In the genomic region with DNA sequence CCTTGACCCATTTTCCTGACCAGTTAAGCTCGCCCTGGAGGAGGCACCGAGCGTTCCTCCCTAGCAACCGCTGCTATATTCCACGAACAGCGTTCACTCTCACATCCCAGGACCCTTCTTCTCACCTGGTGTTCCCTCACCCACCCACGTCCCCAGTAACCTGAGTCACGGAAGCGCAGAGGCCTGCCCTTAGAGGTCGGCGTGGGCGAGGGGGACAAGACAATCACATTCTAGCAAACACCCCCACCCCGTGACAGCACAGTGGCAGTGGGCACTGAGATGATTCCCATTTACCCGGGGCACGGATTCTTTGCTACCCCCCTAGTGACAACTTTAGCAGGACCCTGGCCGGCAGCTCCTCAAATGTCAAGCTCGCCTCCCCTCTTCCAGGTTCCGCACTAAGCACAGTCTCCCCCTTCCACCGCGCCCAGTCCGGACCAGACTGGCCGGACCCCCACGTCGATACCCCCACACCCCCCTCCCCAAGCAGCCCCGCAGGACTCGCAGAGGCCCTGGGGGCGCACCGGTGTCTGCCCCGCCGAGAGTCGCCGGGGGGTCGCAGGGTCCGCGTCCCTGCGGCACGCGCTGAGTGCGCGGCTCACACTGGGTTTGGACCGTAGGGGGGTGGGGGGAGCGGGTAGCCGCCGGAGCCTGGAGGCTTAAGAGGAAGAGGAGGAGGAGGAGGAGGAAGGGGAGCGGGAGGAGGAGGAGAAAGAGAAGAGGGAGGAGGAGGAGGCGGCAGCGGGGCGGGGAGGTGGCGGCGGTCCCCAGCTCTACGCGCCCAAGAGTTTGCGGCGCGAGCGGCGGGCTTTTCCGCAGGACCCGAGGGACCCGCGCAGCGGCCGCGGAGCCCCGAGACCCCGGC, we compare ENCODE assay signal across 7 mouse cellular contexts. TPM values are rescaled to one million over a fixed set of nuclear protein-coding genes. Genes with fewer than 3 reads are reported as not detected.
DNase-seq lines count a peak whose midpoint lies in the region; ATAC-seq and TF ChIP-seq lines count a peak whose summit lies in the region.

A gene (plus strand): TSS at position 735 of the 865 bp plus-strand sequence.

- peak within 1 kb of the TSS; percentile 70 for H3K9ac ChIP-seq in liver, adult 2 months (ENCODE audit: low read depth, low read length)
- H3K9ac ChIP-seq in heart, embryonic 16.5 days (ENCODE audit: low read length): peak within 1 kb of the TSS; percentile 89
- H3K9ac ChIP-seq in midbrain, embryonic 15.5 days: peak within 1 kb of the TSS; percentile 60

- intact Hi-C loops in left cerebral cortex, postnatal 10 days (cut with DNase I): loop anchor here (5.0 kb wide), 3 partner anchors 91 to 181 kb away; no protein-coding TSS in a partner anchor

- H3K4me2 ChIP-seq in heart, embryonic 16.5 days (ENCODE audit: low read depth, low read length): peak within 1 kb of the TSS; percentile 100
- peak within 1 kb of the TSS; percentile 99 for H3K4me2 ChIP-seq in midbrain, embryonic 15.5 days

- WGBS in liver, adult 2 months: under 1% methylated on average over 60 of the region's 66 CpGs
- under 1% methylated on average over 64 of the region's 66 CpGs for WGBS in heart, embryonic 16.5 days
- WGBS in midbrain, embryonic 15.5 days: under 1% methylated on average over 65 of the region's 66 CpGs

- H3K4me1 ChIP-seq in liver, adult 2 months (ENCODE audit: control insufficient read depth, insufficient read depth, low read length): peaks cover 8% of the 10 kb centered on the region
- H3K4me1 ChIP-seq in cortical plate, adult 2 months (ENCODE audit: control insufficient read depth, insufficient read depth, low read length): no peaks in the 10 kb centered on the region; the same call in 1 of the 2 replicates
- peaks cover 29% of the 10 kb centered on the region for H3K4me1 ChIP-seq in heart, embryonic 16.5 days (ENCODE audit: control insufficient read depth, insufficient read depth, low read length)
- H3K4me1 ChIP-seq in midbrain, embryonic 15.5 days: peaks cover 28% of the 10 kb centered on the region

- DNase-seq in liver, adult 2 months (ENCODE audit: extremely low read depth, low read depth, low spot score): peak; percentile 19
- DNase-seq in liver: no peak
- DNase-seq in left cerebral cortex, postnatal 10 days (ENCODE audit: extremely low spot score in 1 of 2, low spot score in 2 of 2): peak in 1 of 2 experiments; percentile 50
- peak; percentile 59 for DNase-seq in thymus, postnatal 14 days

- H3K4me3 ChIP-seq in liver, adult 2 months (ENCODE audit: insufficient read depth, low read depth, low read length): peak within 1 kb of the TSS; percentile 81
- H3K4me3 ChIP-seq in cortical plate, adult 2 months (ENCODE audit: insufficient read depth, low read length): peak within 1 kb of the TSS; percentile 94
- H3K4me3 ChIP-seq in heart, embryonic 16.5 days (ENCODE audit: low read length): peak within 1 kb of the TSS; percentile 81
- peak within 1 kb of the TSS; percentile 75 for H3K4me3 ChIP-seq in midbrain, embryonic 15.5 days

- peaks cover 7% of the 10 kb centered on the region for H3K79me2 ChIP-seq in liver, adult 2 months (ENCODE audit: control insufficient read depth, insufficient read depth, low read length)

- H3K27ac ChIP-seq in liver, adult 2 months (replicated peaks; ENCODE audit: insufficient read depth, low read depth, low read length): no peak within 1 kb of the TSS
- peak within 1 kb of the TSS; percentile 96 for H3K27ac ChIP-seq in cortical plate, adult 2 months (ENCODE audit: insufficient read depth, low read length)
- H3K27ac ChIP-seq in heart, embryonic 16.5 days (ENCODE audit: low read length): peak within 1 kb of the TSS; percentile 60
- H3K27ac ChIP-seq in midbrain, embryonic 15.5 days: no peak within 1 kb of the TSS

- H3K9me3 ChIP-seq in heart, embryonic 16.5 days (replicated peaks; ENCODE audit: control insufficient read depth, low read length): no peaks in the 10 kb centered on the region
- H3K9me3 ChIP-seq in midbrain, embryonic 15.5 days: no peaks in the 10 kb centered on the region

- no peak for TF ChIP-seq POLR2A in liver, adult 2 months (IDR thresholded peaks at IDR 0.05; ENCODE audit: extremely low read depth, insufficient read depth, low read length)
- no peak for TF ChIP-seq POLR2A in cortical plate, adult 2 months (IDR thresholded peaks at IDR 0.05; ENCODE audit: extremely low read depth, insufficient read depth, low read length)

- H3K27me3 ChIP-seq in liver, adult 2 months (ENCODE audit: control insufficient read depth, insufficient read depth, low read length): no peaks in the 10 kb centered on the region
- H3K27me3 ChIP-seq in heart, embryonic 16.5 days (ENCODE audit: control insufficient read depth, insufficient read depth, low read length): peaks cover 3% of the 10 kb centered on the region; the same call in 1 of the 2 replicates
- H3K27me3 ChIP-seq in midbrain, embryonic 15.5 days (replicated peaks): peaks cover 52% of the 10 kb centered on the region

- peak; percentile 17 for ATAC-seq in heart, embryonic 16.5 days (replicated peaks; ENCODE audit: extremely low read depth, insufficient read depth, low FRiP score)
- peak; percentile 48 for ATAC-seq in midbrain, embryonic 15.5 days (replicated peaks)

- no peak for TF ChIP-seq CTCF in liver, adult 2 months (IDR thresholded peaks at IDR 0.05; ENCODE audit: low read depth, low read length)
- TF ChIP-seq CTCF in cortical plate, adult 2 months (IDR thresholded peaks at IDR 0.05; ENCODE audit: extremely low read depth, insufficient read depth, low read length): no peak

- no peaks in the 10 kb centered on the region for H3K36me3 ChIP-seq in liver, adult 2 months (ENCODE audit: control insufficient read depth, insufficient read depth, low read length)
- no peaks in the 10 kb centered on the region for H3K36me3 ChIP-seq in heart, embryonic 16.5 days (ENCODE audit: control insufficient read depth, insufficient read depth)
- no peaks in the 10 kb centered on the region for H3K36me3 ChIP-seq in midbrain, embryonic 15.5 days (replicated peaks)

RNA-seq across cellular contexts. Expression of the gene that starts here (rescaled TPM):
- total RNA-seq in liver, adult 2 months (2014; rRNA removed): 0.07 TPM in 1 of 2 replicates, not detected in the other
- 3.7 and 5.2 TPM in 2 replicates for polyA plus RNA-seq in liver, adult 2 months (2012; rRNA removed)
- polyA plus RNA-seq in cortical plate, adult 2 months (2012; rRNA removed): 21.9 and 22.9 TPM in 2 replicates
- polyA plus RNA-seq in heart, embryonic 16.5 days (2015; fragmentation: Nextera tagmentation; extraction: Ambion mirVana): 3.1 and 3.7 TPM in 2 replicates
- total RNA-seq in left cerebral cortex, postnatal 10 days (2021): 10 to 100 TPM; 39.9 to 41.8 TPM
- polyA plus RNA-seq in midbrain, embryonic 15.5 days (2015; fragmentation: Nextera tagmentation; extraction: Ambion mirVana): 0.56 and 0.65 TPM in 2 replicates

Comparison
In these comparisons a context has a peak if more than half of its experiments do, and no peak if none do; other contexts are left out.
1. RNA of the gene that starts here (total RNA-seq): 39.9 to 41.8 TPM in left cerebral cortex, postnatal 10 days; 0.07 TPM in liver, adult 2 months; every median in the first group is over 10 times any median in the second.
2. Peak in ATAC-seq, H3K4me3 ChIP-seq, H3K9ac ChIP-seq and H3K4me2 ChIP-seq in midbrain, embryonic 15.5 days; RNA of the gene not detected or under 1 TPM.
3. H3K27ac ChIP-seq: peak in cortical plate, adult 2 months (single experiment) and heart, embryonic 16.5 days (single experiment); none in liver, adult 2 months (single experiment) and midbrain, embryonic 15.5 days (single experiment).
4. Peak in every context shown above with its lines, with median percentiles within 50 percentile points of each other: H3K4me3 ChIP-seq and H3K9ac ChIP-seq.